Mouse (Mus musculus): ENCODE results near the gene Tcstv1.
"Not testable (repeated sequence)": the region's sequence is repeated elsewhere in the genome, so short reads cannot be mapped to it uniquely, and the experiment has no call there.

The Tcstv1 gene

GRCm38 (mm10) chr13:119894685-119895084 lies at the start of gene Tcstv1:
Tcstv1 (minus strand) TSS chr13:119894785.
- not testable (repeated sequence) for DNase-seq

GRCm38 (mm10) chr13:119929172-119929571 lies 34.6 kb upstream of the Tcstv1 start, which contains the start of gene Gm21761:
Gm21761 (minus strand) TSS chr13:119929272.
- not testable (repeated sequence) for DNase-seq

- DNase-seq = not testable (repeated sequence)
Measured at GRCm38 (mm10) chr13:119924597-119925340, 30.2 kb upstream of the Tcstv1 start.

- not testable (repeated sequence) for DNase-seq
Measured at GRCm38 (mm10) chr13:119916966-119917722, 22.6 kb upstream of the Tcstv1 start.

GRCm38 (mm10) chr13:119916449-119916848 lies 21.9 kb upstream of the Tcstv1 start:
- not testable (repeated sequence) for DNase-seq

GRCm38 (mm10) chr13:119898549-119898948 lies 4.0 kb upstream of the Tcstv1 start:
- DNase-seq = not testable (repeated sequence)

GRCm38 (mm10) chr13:119886896-119887295 lies 7.7 kb downstream of the Tcstv1 start:
- DNase-seq = not testable (repeated sequence)

GRCm38 (mm10) chr13:119864395-119864999 lies 30.1 kb downstream of the Tcstv1 start:
- not testable (repeated sequence) for DNase-seq

- DNase-seq = not testable (repeated sequence)
Measured at GRCm38 (mm10) chr13:119862399-119862798, 32.2 kb downstream of the Tcstv1 start.

Data from thymus, adult 18-20 months (tissue).